Mouse (Mus musculus): ENCODE measurements around the gene Taf15.

Taf15 gene

GRCm38 (mm10) chr11:83457912-83458601, 14.8 kb upstream of the Taf15 start:
- no peak for DNase-seq

DNA sequence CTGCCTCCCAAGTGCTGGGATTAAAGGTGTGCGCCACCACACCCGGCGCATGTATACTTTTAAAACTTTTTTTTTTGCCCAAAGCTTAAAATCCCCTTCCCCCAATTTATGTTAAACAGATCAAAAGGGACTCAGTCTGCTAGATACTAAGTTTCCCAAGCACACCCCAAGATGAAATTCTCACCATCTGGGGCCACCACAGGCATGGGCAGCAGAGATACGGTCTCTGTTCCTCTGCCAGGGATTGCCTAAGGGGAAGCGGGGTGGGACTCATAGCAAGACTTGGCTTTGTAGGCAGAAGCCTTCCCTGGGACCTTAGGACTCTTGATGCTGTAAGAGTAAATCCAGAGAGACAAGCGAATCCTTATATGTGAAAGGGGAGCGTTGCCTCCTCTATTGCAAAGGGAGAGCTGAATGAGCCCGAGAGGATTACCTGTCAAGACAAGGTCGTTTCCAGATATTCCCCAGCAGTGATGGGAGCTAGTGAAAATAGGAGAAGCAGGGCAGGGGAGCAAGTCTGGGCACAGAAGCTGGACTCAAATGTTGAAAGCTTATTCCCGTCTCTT, 11.3 kb upstream of the Taf15 start:
- DNase-seq, result no peak

DNA sequence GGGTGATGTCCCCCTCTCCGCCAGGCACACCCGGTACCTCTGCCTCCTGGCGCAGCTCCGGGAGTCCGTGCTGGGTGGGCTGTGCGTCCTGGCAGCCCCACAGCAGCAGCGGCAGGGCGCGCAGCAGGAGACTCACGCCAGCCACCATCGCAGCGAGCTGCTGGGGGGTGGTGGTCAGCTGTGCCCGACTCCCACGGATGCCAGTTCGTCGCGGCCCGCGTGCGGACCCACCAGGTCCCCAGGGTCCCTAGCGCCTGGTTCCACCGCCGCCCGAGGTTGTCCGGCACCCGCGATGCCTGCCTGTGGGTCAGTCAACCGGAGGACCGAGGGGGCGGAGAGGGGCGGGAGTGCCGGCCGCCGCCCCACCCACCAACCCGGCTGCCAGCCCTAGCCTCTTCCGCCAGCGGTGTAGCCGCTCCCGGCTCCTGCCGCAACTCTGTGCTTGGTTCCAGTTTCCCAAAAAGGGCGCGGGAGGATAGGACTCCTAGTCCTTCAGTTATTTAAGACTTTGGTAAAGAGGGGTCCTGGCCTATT, 10.1 kb upstream of the Taf15 start, which contains the start of gene Mmp28:
Mmp28 (minus strand) TSS at position 361 of the 534 bp plus-strand sequence.
- no peak for DNase-seq

GRCm38 (mm10) chr11:83465976-83466375, 6.9 kb upstream of the Taf15 start:
- no peak for DNase-seq

DNA sequence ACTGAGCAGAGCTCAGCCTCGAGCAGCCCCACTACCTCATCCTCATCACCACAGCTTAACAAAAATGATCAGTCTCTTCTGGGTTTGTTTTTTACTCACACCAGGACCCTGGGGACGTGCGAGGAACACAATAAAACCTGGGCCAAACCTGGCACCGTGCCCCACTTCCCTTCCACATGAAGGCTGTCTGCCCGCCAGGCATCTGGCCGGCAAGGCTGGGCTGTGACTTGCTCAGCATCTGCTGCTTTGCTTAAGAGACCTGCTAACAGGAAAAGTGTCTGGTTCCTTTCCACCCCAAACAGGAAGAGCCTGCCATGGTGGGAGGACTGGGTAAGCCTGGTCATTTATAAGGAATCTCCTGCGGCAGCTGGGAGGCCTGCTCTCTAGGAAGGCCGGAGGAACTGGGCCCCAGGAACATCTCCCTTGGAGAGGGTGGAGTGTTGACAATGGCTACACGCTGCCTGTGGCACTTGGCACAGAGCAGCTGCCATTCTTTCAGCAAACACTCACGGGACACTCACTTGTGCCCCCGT, 5.7 kb upstream of the Taf15 start:
- DNase-seq, result no peak

DNA sequence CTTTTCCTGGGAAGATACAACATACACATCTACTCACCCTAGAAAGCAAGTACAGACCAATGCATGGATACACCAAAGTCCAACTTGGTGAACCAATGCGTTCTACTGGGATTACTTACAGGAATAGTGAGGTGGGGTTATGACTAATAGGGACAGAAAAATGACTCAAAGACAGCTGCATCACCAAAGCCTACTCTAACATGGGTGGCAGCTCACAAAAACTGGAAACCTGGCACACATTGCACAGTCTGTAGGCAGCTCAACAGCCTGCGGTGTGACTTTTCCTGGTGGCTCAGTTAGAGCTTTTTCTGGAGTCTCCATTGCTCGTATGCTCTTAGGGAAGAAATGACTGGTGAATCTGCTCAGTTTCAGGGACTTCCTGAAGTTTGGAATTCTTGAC, 4.1 kb upstream of the Taf15 start:
- DNase-seq, result no peak

- DNase-seq, result no peak
Observed at GRCm38 (mm10) chr11:83471766-83472165, 1.1 kb upstream of the Taf15 start.

- peak; percentile 5 for DNase-seq
Observed at GRCm38 (mm10) chr11:83473235-83474016, 540 bp downstream of the Taf15 start.

DNA sequence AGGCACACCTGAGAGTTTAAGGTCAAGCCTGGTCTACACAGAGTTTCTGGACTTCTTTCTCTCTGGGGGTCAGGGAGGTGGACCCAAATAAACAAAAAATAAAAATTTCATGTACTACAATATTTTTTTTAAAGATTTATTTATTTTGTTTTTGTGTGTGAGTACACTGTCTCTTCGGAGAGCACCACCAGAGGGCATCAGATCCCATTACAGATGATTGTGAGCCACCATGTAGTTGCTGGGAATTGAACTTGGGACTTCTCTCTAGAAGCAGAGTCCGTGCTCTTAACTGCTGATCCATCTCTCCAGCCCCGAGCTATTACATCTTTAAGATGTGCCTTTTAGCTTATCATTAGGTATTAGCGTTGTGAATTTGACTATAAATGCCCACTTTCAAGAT, 18.6 kb downstream of the Taf15 start:
- DNase-seq, result no peak

GRCm38 (mm10) chr11:83495571-83495970, 22.7 kb downstream of the Taf15 start:
- no peak for DNase-seq

- DNase-seq, result no peak
Observed at GRCm38 (mm10) chr11:83504308-83504707, 31.4 kb downstream of the Taf15 start.

DNA sequence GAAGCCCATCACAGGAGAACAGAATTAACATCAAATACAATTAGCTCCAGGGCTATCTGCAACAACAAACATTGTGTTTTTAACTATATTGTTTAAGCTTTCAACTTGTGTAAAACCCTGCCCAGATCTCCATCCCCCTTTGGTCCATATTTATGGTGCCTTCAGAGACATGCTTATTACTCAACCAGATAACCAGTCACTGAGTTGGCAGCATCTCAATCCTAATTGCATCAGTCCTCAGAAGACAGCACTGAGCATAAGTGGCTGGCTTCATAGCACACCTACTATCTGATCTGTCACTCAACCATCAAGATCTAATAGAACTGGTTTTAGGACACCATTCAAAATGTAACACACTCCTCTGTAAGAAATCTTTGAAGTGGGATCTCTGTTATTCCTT, 36.6 kb downstream of the Taf15 start:
- no peak for DNase-seq

- DNase-seq, result no peak
Observed at GRCm38 (mm10) chr11:83517153-83517552, 44.3 kb downstream of the Taf15 start.

- no peak for DNase-seq
Observed at GRCm38 (mm10) chr11:83518371-83518770, 45.5 kb downstream of the Taf15 start.

- no peak for DNase-seq
Observed at GRCm38 (mm10) chr11:83522075-83522474, 49.2 kb downstream of the Taf15 start, which contains the start of gene Heatr9. Gene Heatr9 (minus strand): TSS chr11:83522175.

- DNase-seq, result no peak
Observed at GRCm38 (mm10) chr11:83529024-83529423, 56.1 kb downstream of the Taf15 start.

DNA sequence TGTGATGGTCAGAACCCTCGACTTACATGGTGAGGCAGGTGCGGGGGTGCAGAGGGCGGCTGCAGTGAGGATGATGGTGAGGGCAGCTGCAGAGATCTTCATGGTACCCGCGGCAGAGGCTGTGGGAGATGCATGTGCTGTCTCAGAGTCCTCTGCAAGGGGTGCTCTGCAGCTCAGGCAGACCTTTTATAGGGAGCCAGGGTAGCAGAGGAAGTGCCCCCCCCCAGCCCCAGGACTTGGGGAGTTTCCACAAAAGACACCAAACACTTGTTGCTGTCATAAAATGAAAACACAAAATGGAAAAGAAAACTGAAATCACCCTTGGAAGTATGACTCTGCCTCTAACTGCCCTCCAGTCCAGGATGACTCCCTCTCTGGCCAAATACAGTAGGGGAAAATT, 57.5 kb downstream of the Taf15 start, which contains the start of gene Ccl5:
Ccl5 (minus strand) TSS at position 159 of the 400 bp plus-strand sequence.
- no peak for DNase-seq

GRCm38 (mm10) chr11:83533192-83533591, 60.3 kb downstream of the Taf15 start:
- DNase-seq, result no peak

GRCm38 (mm10) chr11:83534143-83534542, 61.3 kb downstream of the Taf15 start:
- no peak for DNase-seq

DNA sequence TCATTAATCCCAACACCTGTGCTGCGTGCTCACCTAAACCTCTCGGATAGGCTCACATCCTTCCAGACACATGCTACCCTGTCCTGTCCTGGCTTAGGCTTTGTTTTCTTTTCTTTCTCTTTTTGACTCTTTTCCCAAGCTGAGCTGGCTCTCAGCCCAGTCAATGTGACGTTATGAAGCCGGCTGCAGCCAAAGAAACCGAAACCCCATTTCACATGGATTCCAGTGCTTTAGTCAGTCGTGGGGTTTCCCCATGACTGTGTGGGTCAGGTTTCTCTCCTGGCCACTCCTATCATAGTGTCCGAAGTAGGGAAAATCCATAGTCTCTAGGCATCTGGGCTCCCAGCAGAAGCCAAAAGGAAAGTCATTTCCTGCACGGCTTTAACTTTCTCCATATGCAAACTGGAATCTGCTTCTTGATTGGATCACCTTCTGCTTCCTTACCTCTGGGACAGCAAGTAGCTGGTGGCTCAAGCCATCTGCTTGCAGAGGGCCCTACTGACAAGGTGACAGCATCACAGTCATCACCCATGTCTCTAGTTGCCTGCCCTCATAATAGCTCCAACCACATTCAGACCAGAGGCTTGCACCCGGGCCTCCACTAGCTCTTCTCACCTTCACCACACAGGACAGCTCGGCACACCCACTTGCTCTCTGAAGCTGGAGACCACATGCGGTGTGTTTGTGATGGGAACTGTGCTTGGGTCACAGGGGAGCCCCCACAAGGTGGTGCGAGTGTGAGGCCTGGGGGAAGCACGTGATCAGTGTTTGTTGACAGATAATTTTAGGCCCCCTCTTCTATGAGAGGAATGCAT, 61.9 kb downstream of the Taf15 start:
- no peak for DNase-seq

GRCm38 (mm10) chr11:83536831-83537230, 63.9 kb downstream of the Taf15 start:
- no peak for DNase-seq

- no peak for DNase-seq
Observed at GRCm38 (mm10) chr11:83538705-83539314, 65.9 kb downstream of the Taf15 start.

Measured in thymus, postnatal 14 days (tissue).